Mouse (Mus musculus) macrophage (primary cell): ENCODE data around the gene Epb41l3. TPM values are rescaled to one million over a fixed set of nuclear protein-coding genes. Genes with fewer than 3 reads are reported as not detected.

Experiments
- H3K27ac ChIP-seq: fragments of 350-480 bp; formaldehyde crosslinking; 2 replicates; pipeline ENCODE4 v1.9.0; 2021
- H3K36me3 ChIP-seq: fragments of 350-480 bp; formaldehyde crosslinking; 2 replicates; pipeline ENCODE4 v1.9.0; 2021; ENCODE audit errors: inconsistent target
- H3K4me3 ChIP-seq: fragments of 350-480 bp; formaldehyde crosslinking; 2 replicates; pipeline ENCODE4 v1.9.0; 2021; ENCODE audit errors: inconsistent target
- H3K79me2 ChIP-seq: fragments of 350-480 bp; formaldehyde crosslinking; 2 replicates; pipeline ENCODE4 v1.9.0; 2021; ENCODE audit errors: inconsistent target
- WGBS: methylation state at CpG from one replicate; pipeline ENCODE4 v1.1.7; 2026; ENCODE audit warnings: inconsistent platforms; ENCODE audit not compliant: missing documents; 5-methylcytosine and 5-hydroxymethylcytosine counted together
- polyA plus RNA-seq: library from polyadenylated mRNA; stranded (reverse); fragments of 250-400 nt; gene quantifications from 3 replicates; pipeline ENCODE4 v1.2.4, GENCODE M21; 2018; ENCODE audit warnings: inconsistent platforms

The Epb41l3 gene
- polyA plus RNA-seq, 1 experiment from 2014 or later = 11.5 TPM

DNA sequence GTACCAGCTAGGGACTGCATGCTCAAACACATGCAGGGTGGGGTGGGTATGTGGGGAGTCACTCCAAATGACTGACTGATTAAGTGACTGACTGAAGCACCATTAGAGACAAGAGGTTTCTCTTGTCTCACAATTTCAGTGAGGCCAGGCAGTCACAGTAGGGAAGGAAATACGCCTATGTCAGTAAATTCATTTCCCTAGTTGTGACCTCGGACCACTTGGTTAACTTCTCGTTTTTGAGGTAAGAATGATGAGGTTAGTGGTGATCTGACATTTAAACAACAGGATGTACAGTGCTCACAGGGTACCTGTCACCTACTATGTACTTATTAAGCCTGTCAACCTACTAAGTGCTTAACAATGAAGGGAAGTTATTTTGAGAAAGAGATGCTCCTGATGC lies 67.5 kb downstream of the Epb41l3 start:
- Histone ChIP-seq H3K4me3 (no peak overlapping the region), H3K79me2 (no peaks in the 10 kb centered on the region), H3K27ac (no peak overlapping the region), H3K36me3 (no peaks in the 10 kb centered on the region)
- 8% methylated on average over 3 of the region's 3 CpGs for WGBS

GRCm38 (mm10) chr17:69150826-69151225 lies 75.3 kb downstream of the Epb41l3 start:
- no peaks in the 10 kb centered on the region for H3K36me3 ChIP-seq
- no peak overlapping the region for H3K27ac ChIP-seq
- H3K79me2 ChIP-seq = no peaks in the 10 kb centered on the region
- H3K4me3 ChIP-seq = no peak overlapping the region

DNA sequence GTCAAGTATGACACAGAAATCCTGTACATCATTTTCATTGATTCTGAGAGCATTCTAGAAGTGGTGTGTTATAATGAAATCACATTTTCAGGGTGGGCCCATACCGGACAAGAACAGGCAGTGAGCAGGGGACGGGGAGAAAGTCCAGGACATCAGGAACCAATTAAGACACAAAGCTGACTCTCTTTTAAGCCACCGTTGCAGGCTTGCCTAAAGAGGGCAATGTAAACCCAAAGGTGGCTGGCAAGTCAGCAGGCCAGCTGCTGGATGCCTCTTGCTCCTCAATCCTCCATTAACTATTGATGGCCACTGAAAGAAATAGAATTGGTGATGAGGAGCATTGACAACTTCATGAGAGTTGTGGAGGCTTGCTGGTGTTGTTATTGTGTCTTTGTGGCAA lies 75.8 kb downstream of the Epb41l3 start:
- Histone ChIP-seq H3K4me3 (no peak overlapping the region), H3K27ac (no peak overlapping the region), H3K79me2 (no peaks in the 10 kb centered on the region), H3K36me3 (no peaks in the 10 kb centered on the region)
- WGBS = 63% methylated on average over 3 of the region's 3 CpGs

DNA sequence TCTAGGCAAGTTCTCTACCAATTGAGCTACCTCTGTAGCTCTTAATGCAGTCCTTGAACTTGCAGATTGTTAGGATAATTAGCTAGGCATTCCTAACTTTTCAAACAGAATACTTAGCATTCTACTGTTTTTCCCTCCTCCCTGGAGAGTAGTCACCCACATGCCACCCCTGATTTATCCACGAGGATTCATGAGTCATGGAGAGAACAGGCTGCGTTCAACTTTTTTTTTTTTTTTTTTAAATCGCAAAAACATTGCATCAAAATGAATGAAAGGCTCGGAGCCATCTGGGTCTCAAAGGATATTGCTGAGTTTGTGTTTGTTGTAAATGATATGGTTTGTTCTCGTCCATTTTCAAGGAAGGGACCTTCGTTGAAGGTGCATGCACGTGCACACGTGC lies 79.6 kb downstream of the Epb41l3 start:
- no peak overlapping the region for H3K27ac ChIP-seq
- no peaks in the 10 kb centered on the region for H3K36me3 ChIP-seq
- H3K79me2 ChIP-seq = no peaks in the 10 kb centered on the region
- 91% methylated on average over 8 of the region's 8 CpGs for WGBS
- H3K4me3 ChIP-seq = no peak overlapping the region

GRCm38 (mm10) chr17:69156522-69157100 lies 81.1 kb downstream of the Epb41l3 start:
- WGBS = 2% methylated on average over 50 of the region's 58 CpGs

DNA sequence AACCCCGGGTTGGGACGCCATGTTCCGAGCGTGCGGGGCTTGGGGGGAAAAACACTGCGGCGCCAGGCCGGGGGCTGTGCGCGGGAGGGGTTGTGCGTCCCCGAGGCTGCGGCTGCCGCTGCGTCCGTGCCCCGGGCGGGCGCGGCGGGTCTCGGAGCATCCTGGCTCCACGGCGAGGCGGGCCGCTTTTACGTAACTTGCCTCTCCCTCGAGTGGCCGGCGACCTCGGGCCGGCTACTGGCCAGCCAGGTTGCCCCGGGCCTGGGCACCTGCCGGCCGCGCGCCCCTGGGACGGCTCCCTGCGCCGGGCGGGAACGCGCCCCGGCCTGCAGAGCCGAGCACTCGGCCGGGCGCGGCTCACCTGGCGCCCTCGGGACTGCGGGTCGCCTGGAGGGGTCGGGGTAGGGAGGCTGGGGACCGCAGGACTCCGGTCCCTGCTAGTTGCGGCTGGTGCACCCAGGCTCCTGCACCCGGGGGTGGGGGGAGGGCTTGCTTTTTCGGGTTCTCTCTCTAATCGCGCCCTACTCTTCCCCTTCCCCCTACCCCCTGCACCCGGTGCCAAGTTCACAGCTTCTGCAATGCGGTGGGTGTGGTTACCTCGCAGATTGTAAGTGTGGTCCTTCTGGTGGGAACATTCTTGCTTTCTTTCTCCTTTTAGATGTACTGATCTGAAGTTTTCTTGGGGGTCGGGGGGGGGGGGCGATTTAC lies 81.8 kb downstream of the Epb41l3 start:
- 2% methylated on average over 62 of the region's 66 CpGs for WGBS
- Histone ChIP-seq H3K36me3 (no peaks in the 10 kb centered on the region), H3K4me3 (no peak overlapping the region), H3K27ac (no peak overlapping the region), H3K79me2 (no peaks in the 10 kb centered on the region)

More at GRCm38 (mm10) chr17:69156522-69157100, 81.1 kb downstream of the Epb41l3 start:
- H3K4me3 ChIP-seq = no peak overlapping the region
- H3K27ac ChIP-seq = no peak overlapping the region
- H3K79me2 ChIP-seq = no peaks in the 10 kb centered on the region
- H3K36me3 ChIP-seq = no peaks in the 10 kb centered on the region

GRCm38 (mm10) chr17:69157809-69158185 lies 82.3 kb downstream of the Epb41l3 start:
- Histone ChIP-seq H3K27ac (no peak overlapping the region), H3K36me3 (no peaks in the 10 kb centered on the region), H3K4me3 (no peak overlapping the region), H3K79me2 (no peaks in the 10 kb centered on the region)
- 28% methylated on average over 11 of the region's 11 CpGs for WGBS

- WGBS = 96% methylated on average over 5 of the region's 5 CpGs
- no peak overlapping the region for H3K4me3 ChIP-seq
- no peak overlapping the region for H3K27ac ChIP-seq
- no peaks in the 10 kb centered on the region for H3K36me3 ChIP-seq
- H3K79me2 ChIP-seq = no peaks in the 10 kb centered on the region
These were observed 83.2 kb downstream of the Epb41l3 start for GRCm38 (mm10) chr17:69158690-69159089.

- H3K4me3 ChIP-seq = no peak overlapping the region
- H3K27ac ChIP-seq = no peak overlapping the region
- H3K79me2 ChIP-seq = no peaks in the 10 kb centered on the region
- H3K36me3 ChIP-seq = no peaks in the 10 kb centered on the region
These were observed 87.2 kb downstream of the Epb41l3 start for GRCm38 (mm10) chr17:69162731-69163130.

GRCm38 (mm10) chr17:69176949-69177501 lies 101.5 kb downstream of the Epb41l3 start:
- no peaks in the 10 kb centered on the region for H3K36me3 ChIP-seq
- H3K79me2 ChIP-seq = no peaks in the 10 kb centered on the region
- 86% methylated on average over 16 of the region's 16 CpGs for WGBS
- no peak overlapping the region for H3K4me3 ChIP-seq
- H3K27ac ChIP-seq = no peak overlapping the region

DNA sequence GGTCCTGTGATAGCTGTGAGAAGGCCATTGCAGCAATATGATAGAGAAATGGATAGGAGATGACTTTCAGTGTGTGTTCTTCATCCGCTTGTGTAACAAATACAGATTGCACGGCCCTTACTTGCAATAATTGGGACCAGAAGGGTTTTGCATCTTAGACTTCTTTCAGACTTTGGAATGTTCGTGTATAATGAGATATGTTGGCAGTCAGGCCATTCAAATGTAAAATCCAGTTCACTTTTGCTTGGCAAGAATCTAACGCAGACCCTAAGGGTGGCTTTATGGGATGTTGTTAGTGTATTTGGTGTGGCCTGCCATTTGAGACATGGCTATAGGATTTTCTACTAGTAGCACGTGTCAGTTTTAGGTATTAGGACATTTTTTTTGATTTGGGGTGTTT lies 102.5 kb downstream of the Epb41l3 start:
- Histone ChIP-seq H3K36me3 (no peaks in the 10 kb centered on the region), H3K27ac (no peak overlapping the region), H3K4me3 (no peak overlapping the region), H3K79me2 (no peaks in the 10 kb centered on the region)
- WGBS = 96% methylated on average over 5 of the region's 5 CpGs

DNA sequence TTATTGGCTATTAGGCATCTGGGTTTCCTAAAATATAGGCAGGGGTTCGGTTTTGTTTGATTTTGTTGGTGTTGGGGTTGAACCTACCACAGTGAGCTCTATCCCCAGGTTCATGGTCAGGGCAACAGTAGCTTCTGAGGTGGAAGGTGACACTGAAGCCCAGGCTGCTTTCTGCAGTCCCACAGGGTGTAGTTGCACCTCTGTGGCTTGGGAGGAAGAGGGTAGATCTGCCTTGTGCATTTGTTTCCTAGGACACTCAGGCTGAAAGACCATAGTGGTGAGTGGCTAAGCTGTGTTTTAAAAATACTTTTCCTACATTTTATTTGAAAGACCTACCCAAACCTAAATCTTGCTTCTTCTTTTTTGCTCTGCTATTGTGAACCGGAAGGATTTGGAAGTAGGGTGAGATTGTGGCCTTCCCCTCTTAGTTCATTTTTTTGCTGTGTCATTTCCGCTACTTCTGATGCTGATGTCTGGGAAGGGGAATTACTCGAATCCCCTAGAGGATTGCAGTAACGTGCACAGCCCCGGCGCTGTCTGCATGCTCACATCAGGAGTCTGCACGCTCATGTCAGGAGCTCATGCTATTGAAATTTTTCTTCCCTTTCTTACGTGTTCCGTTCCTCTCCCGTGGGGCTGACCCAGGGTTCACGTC lies 105.5 kb downstream of the Epb41l3 start:
- no peaks in the 10 kb centered on the region for H3K79me2 ChIP-seq
- H3K36me3 ChIP-seq = no peaks in the 10 kb centered on the region
- H3K4me3 ChIP-seq = no peak overlapping the region
- WGBS = 7% methylated on average over 11 of the region's 12 CpGs
- peak overlapping the region; percentile 76 for H3K27ac ChIP-seq

DNA sequence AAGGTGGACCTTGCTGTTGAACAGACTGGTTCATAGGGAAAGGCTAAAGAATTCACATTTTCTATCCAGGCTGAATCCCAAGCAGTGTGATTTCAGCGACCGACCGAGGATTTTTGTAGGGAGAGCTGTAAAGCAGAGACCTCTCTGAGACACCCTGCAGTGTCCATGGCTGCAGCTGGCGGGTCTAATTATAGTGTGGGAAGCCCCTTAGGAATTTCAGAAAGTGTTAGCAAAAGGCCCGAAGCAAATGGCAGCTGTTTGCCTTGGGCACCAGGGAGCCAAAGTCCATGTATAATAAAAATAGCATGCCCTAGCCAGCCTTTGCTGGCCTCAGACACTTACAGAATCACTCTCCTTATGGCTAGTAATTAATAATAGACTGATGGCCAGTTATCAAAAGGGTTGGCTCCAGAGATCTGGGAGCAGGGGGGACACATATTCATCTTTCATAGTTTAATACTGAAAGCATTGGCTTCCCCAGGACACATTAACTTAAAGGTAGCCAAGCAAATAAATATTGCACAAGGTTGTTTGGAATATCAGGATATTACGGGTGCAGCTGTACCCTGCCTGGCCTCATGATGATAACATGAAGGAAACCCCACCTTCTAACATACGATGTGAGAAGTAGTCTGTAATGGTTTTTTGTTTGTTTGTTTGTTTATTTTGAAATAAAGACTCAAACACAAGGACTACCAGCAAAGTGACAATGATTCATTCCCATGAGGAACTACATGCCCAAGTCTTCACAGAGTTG lies 106.3 kb downstream of the Epb41l3 start:
- H3K4me3 ChIP-seq = no peak overlapping the region
- no peaks in the 10 kb centered on the region for H3K36me3 ChIP-seq
- 65% methylated on average over 7 of the region's 7 CpGs for WGBS
- peak overlapping the region; percentile 76 for H3K27ac ChIP-seq
- no peaks in the 10 kb centered on the region for H3K79me2 ChIP-seq

DNA sequence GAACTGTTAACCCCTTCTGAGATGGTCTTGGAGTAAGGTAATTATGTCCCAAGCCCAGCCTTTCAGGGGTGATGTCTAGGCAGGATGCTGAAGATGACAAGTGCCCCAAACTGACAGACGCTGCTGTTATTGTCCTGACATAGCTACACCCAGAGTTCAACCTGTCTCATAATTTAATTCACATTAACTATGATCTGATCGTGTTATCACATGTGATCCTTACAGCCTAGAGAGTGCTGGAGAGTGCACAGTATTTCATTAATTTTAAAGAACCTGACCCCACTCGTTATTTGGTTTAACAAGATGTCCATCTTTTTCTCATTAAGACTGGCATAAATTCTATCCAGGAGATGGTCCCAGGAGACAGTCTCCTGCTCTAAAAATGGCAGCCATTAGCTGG lies 112.3 kb downstream of the Epb41l3 start:
- 86% methylated on average over 3 of the region's 3 CpGs for WGBS
- Histone ChIP-seq H3K27ac (no peak overlapping the region), H3K36me3 (no peaks in the 10 kb centered on the region), H3K79me2 (no peaks in the 10 kb centered on the region), H3K4me3 (no peak overlapping the region)
